Comparison of ENCODE assay signal across 18 mouse cellular contexts in the genomic region with DNA sequence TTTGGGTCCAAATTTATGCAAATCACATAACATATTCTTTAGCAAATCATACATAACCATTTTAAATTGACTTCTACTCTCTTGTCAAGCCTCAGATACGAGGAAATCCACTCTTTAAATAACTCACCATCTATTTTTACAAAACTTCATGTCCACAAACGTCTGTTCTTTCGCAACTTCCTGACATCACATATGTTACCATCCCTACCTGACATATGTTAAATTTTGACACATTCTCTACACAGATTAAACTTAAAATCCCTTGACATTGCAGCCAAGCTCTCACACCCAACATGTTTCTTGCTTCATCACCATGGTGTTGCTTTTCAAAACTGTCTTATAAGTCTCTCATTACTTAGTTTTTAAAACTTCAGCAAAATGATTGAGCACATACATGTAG.
"Had no signal": no experiment of that assay in that cellular context is flagged by ENCODE, and none has a peak within 500 bp of the region (broad histone marks: within the 10 kb centered on the region; RNA-seq: fewer than 3 reads in every experiment).

No protein-coding gene starts in this region.

- H3K9ac ChIP-seq: lung, embryonic 14.5 days; midbrain, embryonic 12.5 days; neural tube, embryonic 13.5 days; neural tube, embryonic 15.5 days; stomach, embryonic 15.5 days had no signal

- H3K27ac ChIP-seq: midbrain, embryonic 10.5 days; midbrain, embryonic 12.5 days; neural tube, embryonic 13.5 days; neural tube, embryonic 15.5 days; stomach, embryonic 15.5 days; stomach, postnatal 0 days had no signal

- DNase-seq: lung, adult 18-20 months; lung, embryonic 14.5 days; lung, postnatal 10 days; lung, postnatal 4 days; midbrain, embryonic 14.5 days; retina, postnatal 1 day; right cerebral cortex, adult 18-20 months; thymus, adult 18-20 months; thymus, postnatal 14 days; thymus, postnatal 36 days had no signal

- H3K4me1 ChIP-seq: midbrain, embryonic 10.5 days; midbrain, embryonic 12.5 days; neural tube, embryonic 13.5 days; neural tube, embryonic 15.5 days; stomach, embryonic 15.5 days had no signal

- ATAC-seq: midbrain, embryonic 16.5 days had no signal

- H3K36me3 ChIP-seq: midbrain, embryonic 10.5 days; midbrain, embryonic 12.5 days; neural tube, embryonic 13.5 days; neural tube, embryonic 15.5 days; stomach, embryonic 15.5 days had no signal

- H3K4me2 ChIP-seq: lung, embryonic 14.5 days; midbrain, embryonic 12.5 days; neural tube, embryonic 13.5 days; neural tube, embryonic 15.5 days; stomach, embryonic 15.5 days had no signal

- H3K4me3 ChIP-seq: midbrain, embryonic 10.5 days; midbrain, embryonic 12.5 days; myocyte; neural tube, embryonic 13.5 days; neural tube, embryonic 15.5 days; stomach, embryonic 15.5 days had no signal

- H3K27me3 ChIP-seq: midbrain, embryonic 12.5 days; neural tube, embryonic 13.5 days; neural tube, embryonic 15.5 days; stomach, embryonic 15.5 days had no signal

- H3K9me3 ChIP-seq: midbrain, embryonic 10.5 days; midbrain, embryonic 12.5 days; neural tube, embryonic 13.5 days; neural tube, embryonic 15.5 days; stomach, embryonic 15.5 days had no signal
